Mouse (Mus musculus) myocyte (in vitro differentiated cells): ENCODE data around the gene Araf.

Source experiments
- MYOG ChIP-seq, 3 experiments: IDR thresholded peaks; one replicate each; pipeline ENCODE4 v1.6.1; 2011; ENCODE audit warnings: control low read depth in 2 of 3, low read depth in 2 of 3, mild to moderate bottlenecking in 2 of 3; ENCODE audit not compliant: insufficient read length in 2 of 3, control insufficient read depth in 1 of 3, insufficient read depth in 1 of 3
- POLR2A ChIP-seq: IDR thresholded peaks from one replicate; pipeline ENCODE4 v1.6.1; 2011; ENCODE audit warnings: low read depth, mild to moderate bottlenecking, control low read depth, moderate library complexity; ENCODE audit not compliant: insufficient read length
- USF1 ChIP-seq: IDR thresholded peaks from one replicate; pipeline ENCODE4 v1.6.1; 2011; ENCODE audit warnings: low read depth, mild to moderate bottlenecking, control low read depth, moderate library complexity

- TF ChIP-seq MYOG (IDR thresholded peaks at IDR 0.05; ENCODE audit: control insufficient read depth in 1 of 3, insufficient read depth in 1 of 3, insufficient read length in 2 of 3, low read depth in 2 of 3) (no peak), POLR2A (no peak), USF1 (no peak)
These were observed 64.8 kb downstream of the Araf start for GRCm38 (mm10) chrX:20862105-20863065.
